10 mouse cellular contexts compared by ENCODE assay signal in the genomic region with DNA sequence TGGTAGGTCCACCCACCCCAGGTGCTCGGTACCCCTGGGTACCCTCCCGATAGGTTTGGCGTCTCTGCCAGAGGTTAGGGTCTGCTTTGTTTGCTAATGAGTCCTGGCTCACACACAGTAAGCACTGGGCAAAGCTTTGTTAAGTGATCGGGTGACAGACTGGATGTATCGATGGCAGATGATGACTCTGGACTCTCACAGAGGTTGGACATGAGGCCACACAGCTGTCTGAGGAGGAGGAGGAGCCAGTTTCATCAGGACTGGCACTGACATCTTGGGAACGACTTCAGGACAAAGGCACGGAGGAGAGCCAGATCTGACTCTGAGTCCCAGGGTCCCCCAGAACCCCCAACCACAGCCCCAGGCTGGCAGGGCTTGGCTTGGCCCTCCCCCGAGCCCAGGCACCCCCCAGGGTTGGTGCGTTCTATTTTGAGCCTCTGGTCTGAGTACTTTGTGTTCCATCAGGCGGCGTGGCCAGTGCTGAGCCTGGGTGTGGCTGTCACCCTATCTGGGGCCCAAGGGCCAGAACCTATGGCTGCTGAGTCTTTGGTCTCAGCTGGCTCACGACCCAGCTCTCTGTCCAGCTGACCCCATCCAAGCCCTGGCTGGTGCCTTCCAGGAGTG.
DNase-seq lines count a peak whose midpoint lies in the region; ATAC-seq and TF ChIP-seq lines count a peak whose summit lies in the region.
"Had no signal": no experiment of that assay in that cellular context is flagged by ENCODE, and none has a peak within 500 bp of the region (broad histone marks: within the 10 kb centered on the region; RNA-seq: fewer than 3 reads in every experiment).

No protein-coding gene starts in this region.

- 0 out of 2 replicates have a peak, but pooled peaks have one; percentile 11 for ATAC-seq in embryonic facial prominence, embryonic 15.5 days (ENCODE audit: insufficient number of reproducible peaks, low FRiP score, low TSS enrichment, low read depth)
- peak; percentile 57 for ATAC-seq in heart, embryonic 16.5 days (replicated peaks; ENCODE audit: extremely low read depth, insufficient read depth, low FRiP score)
- peak; percentile 43; the same call in 1 of the 2 replicates for ATAC-seq in lung, embryonic 16.5 days (ENCODE audit: low read depth)

- peak overlapping the region; percentile 92 for H3K27ac ChIP-seq in gastrocnemius, adult 2 months
- H3K27ac ChIP-seq in embryonic facial prominence, embryonic 15.5 days (replicated peaks), result 0 out of 2 replicates have a peak overlapping the region, but pooled peaks have one; percentile 4
- H3K27ac ChIP-seq in heart, embryonic 16.5 days (ENCODE audit: low read length), result 0 out of 2 replicates have a peak overlapping the region, but pooled peaks have one; percentile 15
- H3K27ac ChIP-seq in lung, embryonic 16.5 days (ENCODE audit: low read length), result peak overlapping the region; percentile 17; the same call in 1 of the 2 replicates
- H3K27ac ChIP-seq in left cerebral cortex, adult 2 months, result no peak overlapping the region

- no peak overlapping the region for H3K9ac ChIP-seq in embryonic facial prominence, embryonic 15.5 days
- peak overlapping the region; percentile 59 for H3K9ac ChIP-seq in heart, embryonic 16.5 days (ENCODE audit: low read length)
- peak overlapping the region; percentile 47 for H3K9ac ChIP-seq in lung, embryonic 16.5 days (ENCODE audit: low read length)

- no peak overlapping the region for H3K4me2 ChIP-seq in embryonic facial prominence, embryonic 15.5 days (replicated peaks)
- no peak overlapping the region for H3K4me2 ChIP-seq in heart, embryonic 16.5 days (ENCODE audit: low read depth, low read length)
- 0 out of 2 replicates have a peak overlapping the region, but pooled peaks have one; percentile 9 for H3K4me2 ChIP-seq in lung, embryonic 16.5 days (ENCODE audit: low read depth, low read length)

- H3K9me3 ChIP-seq in embryonic facial prominence, embryonic 15.5 days (replicated peaks), result no peaks in the 10 kb centered on the region
- H3K9me3 ChIP-seq in heart, embryonic 16.5 days (replicated peaks; ENCODE audit: control insufficient read depth, low read length), result no peaks in the 10 kb centered on the region
- no peaks in the 10 kb centered on the region for H3K9me3 ChIP-seq in lung, embryonic 16.5 days (ENCODE audit: control insufficient read depth, low read length)

- intact Hi-C loops in gastrocnemius, adult 2 months (cut with DNase I), result no loop called here
- intact Hi-C loops in left cerebral cortex, adult 2 months (cut with DNase I), result no loop called here

- H3K27me3 ChIP-seq in embryonic facial prominence, embryonic 15.5 days, result no peaks in the 10 kb centered on the region
- no peaks in the 10 kb centered on the region for H3K27me3 ChIP-seq in heart, embryonic 16.5 days (ENCODE audit: control insufficient read depth, insufficient read depth, low read length)
- H3K27me3 ChIP-seq in lung, embryonic 16.5 days (ENCODE audit: control insufficient read depth, insufficient read depth, low read depth, low read length), result no peaks in the 10 kb centered on the region

- H3K4me1 ChIP-seq in embryonic facial prominence, embryonic 15.5 days, result peaks cover 32% of the 10 kb centered on the region; the same call in 1 of the 2 replicates
- H3K4me1 ChIP-seq in heart, embryonic 16.5 days (ENCODE audit: control insufficient read depth, insufficient read depth, low read length), result peaks cover 17% of the 10 kb centered on the region
- peaks cover 27% of the 10 kb centered on the region for H3K4me1 ChIP-seq in lung, embryonic 16.5 days (replicated peaks; ENCODE audit: control insufficient read depth, insufficient read depth, low read length)

- peak overlapping the region; percentile 24; the same call in 1 of the 2 replicates for H3K4me3 ChIP-seq in gastrocnemius, adult 2 months
- H3K4me3 ChIP-seq in embryonic facial prominence, embryonic 15.5 days (replicated peaks), result no peak overlapping the region
- H3K4me3 ChIP-seq in heart, embryonic 16.5 days (ENCODE audit: low read length), result no peak overlapping the region
- no peak overlapping the region for H3K4me3 ChIP-seq in lung, embryonic 16.5 days (ENCODE audit: low read length)
- H3K4me3 ChIP-seq in left cerebral cortex, adult 2 months, result no peak overlapping the region

- TF ChIP-seq CTCF in gastrocnemius, adult 2 months (IDR thresholded peaks at IDR 0.05), result no peak
- TF ChIP-seq CTCF in left cerebral cortex, adult 2 months (IDR thresholded peaks at IDR 0.05), result no peak

- peak; percentile 93 for DNase-seq in gastrocnemius, adult 2 months
- DNase-seq in gastrocnemius, postnatal 10 days, result no peak
- DNase-seq in spleen, postnatal 10 days (ENCODE audit: low spot score in 2 of 2), result no peak
- DNase-seq in left cerebral cortex, adult 2 months (ENCODE audit: extremely low spot score in 1 of 2, low spot score in 2 of 2), result no peak
- no peak for DNase-seq in urinary bladder, postnatal 10 days (ENCODE audit: low spot score)
- DNase-seq: adrenal gland, postnatal 25 days; cerebellum, adult 9-11 months had no signal

- no peaks in the 10 kb centered on the region for H3K36me3 ChIP-seq in embryonic facial prominence, embryonic 15.5 days
- no peaks in the 10 kb centered on the region for H3K36me3 ChIP-seq in heart, embryonic 16.5 days (ENCODE audit: control insufficient read depth, insufficient read depth)
- H3K36me3 ChIP-seq in lung, embryonic 16.5 days (ENCODE audit: control insufficient read depth, insufficient read depth, low read length), result no peaks in the 10 kb centered on the region

- WGBS in embryonic facial prominence, embryonic 15.5 days, result 44% methylated on average over 12 of the region's 12 CpGs
- 41% methylated on average over 12 of the region's 12 CpGs for WGBS in heart, embryonic 16.5 days
- WGBS in lung, embryonic 16.5 days, result 39% methylated on average over 12 of the region's 12 CpGs
